Mouse (Mus musculus) T-helper 2 cell (primary cell): ENCODE measurements around the gene Clba1.

Experiments
- in situ Hi-C: fragments of 300-600 bp; cut with MboI, MseI; formaldehyde crosslinking; loops from one replicate; pipeline ENCODE4 v1.15.1; 2025; ENCODE audit warnings: high pct_unique_total_duplicates

Clba1 gene

DNA sequence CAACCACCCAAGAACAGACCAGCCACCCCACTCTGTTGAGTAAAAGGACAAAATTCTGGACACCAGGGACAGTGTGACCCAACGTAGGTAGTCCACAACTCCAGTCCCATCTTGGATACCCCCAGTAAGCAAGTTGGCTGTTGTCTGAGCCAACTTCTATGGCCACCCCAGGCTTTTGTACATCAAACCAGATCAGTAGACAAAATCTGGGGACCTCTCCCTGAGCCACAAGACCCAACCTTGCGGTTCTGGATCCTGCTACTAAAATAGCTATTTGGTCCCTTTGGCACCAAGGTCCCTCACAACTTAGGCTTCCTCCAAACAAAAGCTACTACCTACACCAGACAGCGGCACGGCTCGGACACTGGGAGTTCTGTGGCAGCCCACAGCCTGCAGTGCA, 13.7 kb upstream of the Clba1 start:
- in situ Hi-C loops: loop anchor here (10.0 kb wide), 1 partner anchor 640 kb away; no protein-coding TSS in a partner anchor

DNA sequence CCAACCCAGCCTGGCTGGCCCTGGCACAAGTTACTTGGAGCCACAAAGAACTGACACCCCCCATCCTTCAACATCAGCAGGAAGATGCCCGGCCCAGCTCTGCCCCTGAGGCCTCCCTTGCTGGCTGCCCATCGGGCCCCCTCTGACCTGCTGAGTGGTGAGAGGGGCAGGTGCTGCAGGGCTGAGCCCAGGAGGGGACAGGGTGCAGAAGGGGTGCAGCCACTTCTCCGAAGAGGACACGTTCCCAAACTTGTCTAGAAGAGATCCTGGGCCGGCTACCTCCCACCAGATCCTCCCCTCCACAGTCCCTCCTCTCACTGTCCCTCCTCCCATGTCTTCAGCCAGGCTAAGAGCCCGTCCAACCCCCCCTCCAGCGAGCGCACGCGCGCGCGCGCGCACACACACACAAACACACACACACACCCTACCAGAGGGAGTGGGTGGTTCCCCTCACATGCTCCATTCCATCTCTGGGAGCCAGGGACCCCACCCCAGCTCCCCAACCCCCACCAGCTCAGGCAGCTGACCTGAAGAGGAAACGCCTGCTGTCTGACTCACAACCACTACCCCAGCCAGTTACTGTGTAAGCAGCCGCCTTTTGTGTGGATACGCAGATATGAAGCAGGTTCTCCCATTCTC, 13.2 kb upstream of the Clba1 start:
- in situ Hi-C loops: loop anchor here (10.0 kb wide), 1 partner anchor 639 kb away; no protein-coding TSS in a partner anchor

DNA sequence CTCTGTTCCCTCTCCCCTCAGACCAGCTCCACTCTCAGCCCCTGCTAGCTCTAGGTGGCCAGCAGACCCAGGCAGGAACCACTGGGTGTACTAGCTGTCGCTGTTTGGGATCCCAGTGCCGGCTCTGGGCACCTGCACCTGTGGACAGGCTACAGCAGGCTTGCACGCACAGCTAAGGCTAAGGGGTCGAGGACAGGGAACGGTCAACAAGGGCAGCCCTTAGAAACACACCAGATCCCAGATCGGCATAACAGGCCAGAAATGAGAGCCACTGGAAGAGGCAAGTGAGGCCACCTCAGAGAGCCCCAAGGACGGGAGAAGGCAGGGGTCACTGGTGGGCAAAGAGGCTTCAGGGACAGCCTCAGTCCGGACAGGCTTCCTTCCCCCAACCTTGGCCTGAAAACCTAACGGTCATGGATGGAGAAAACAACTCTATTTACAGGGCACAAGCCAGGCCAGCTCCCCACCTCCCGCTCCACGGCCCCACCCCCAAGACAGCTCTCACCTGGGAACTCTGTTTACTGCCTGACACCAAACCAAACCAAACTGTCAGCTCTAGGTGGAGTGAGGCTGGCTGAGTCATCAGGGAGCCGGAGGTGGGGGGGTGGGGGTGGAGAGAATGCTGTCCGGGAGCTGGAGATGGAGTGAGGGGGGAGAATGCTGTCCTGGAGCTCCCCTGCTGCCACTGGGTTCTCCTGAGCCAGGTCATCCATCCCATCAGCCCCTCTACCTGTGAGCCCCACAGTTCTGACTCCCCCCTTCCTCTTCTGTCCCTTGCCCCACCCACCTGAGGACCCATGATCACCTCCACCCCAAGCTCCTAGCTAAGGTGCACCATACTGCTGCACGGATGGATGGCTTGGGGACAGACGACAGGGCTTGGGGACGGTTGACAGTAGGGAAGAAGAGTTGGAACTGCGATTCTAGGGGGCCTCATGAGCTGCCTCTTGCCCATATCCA, 11.9 kb upstream of the Clba1 start:
- in situ Hi-C loops: loop anchor here (10.0 kb wide), 1 partner anchor 638 kb away; no protein-coding TSS in a partner anchor

- in situ Hi-C loops: loop anchor here (10.0 kb wide), 1 partner anchor 637 kb away; no protein-coding TSS in a partner anchor
Observed at GRCm38 (mm10) chr12:112797672-112798331, 10.9 kb upstream of the Clba1 start.

GRCm38 (mm10) chr12:112798332-112798681, 10.4 kb upstream of the Clba1 start:
- in situ Hi-C loops: loop anchor here (10.0 kb wide), 1 partner anchor 636 kb away; no protein-coding TSS in a partner anchor

- in situ Hi-C loops: loop anchor here (10.0 kb wide), 1 partner anchor 636 kb away; no protein-coding TSS in a partner anchor
Observed at GRCm38 (mm10) chr12:112798716-112799115, 10.0 kb upstream of the Clba1 start.

DNA sequence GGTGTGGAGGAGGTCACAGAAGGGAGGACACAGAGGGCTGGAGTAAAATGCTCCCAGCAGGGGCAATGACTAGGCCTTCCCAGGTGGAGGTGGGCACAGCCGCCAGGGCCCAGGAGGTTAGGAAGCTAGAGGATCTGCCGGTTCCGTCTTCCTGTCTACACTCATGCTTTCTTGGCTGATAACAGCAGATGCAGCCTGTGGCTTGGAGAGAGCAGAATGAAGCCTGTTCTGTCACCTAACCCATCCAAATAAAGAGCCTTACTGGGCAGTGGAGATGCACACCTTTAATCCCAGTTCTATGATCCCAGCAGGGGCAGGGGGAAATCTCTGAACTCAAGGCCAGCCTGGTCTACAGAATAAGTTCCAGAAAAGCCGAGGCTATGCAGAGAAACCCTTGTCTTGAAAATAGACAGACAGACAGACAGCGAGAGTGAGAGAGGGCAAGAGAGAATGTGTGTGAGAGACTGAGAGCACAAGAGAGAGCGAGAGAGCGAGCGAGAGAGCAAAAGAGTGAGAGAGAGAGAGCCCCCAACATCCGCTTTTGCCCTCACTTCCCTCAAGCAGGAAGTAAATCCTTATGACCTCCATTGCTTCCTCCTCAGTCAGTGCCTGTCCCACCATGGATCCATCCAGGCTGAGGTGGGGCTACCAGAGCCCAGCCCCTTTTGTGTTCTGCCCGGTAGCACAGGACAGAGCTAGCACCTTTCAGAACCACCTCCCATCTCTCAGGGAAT, 9.3 kb upstream of the Clba1 start:
- in situ Hi-C loops: loop anchor here (10.0 kb wide), 1 partner anchor 635 kb away; no protein-coding TSS in a partner anchor

DNA sequence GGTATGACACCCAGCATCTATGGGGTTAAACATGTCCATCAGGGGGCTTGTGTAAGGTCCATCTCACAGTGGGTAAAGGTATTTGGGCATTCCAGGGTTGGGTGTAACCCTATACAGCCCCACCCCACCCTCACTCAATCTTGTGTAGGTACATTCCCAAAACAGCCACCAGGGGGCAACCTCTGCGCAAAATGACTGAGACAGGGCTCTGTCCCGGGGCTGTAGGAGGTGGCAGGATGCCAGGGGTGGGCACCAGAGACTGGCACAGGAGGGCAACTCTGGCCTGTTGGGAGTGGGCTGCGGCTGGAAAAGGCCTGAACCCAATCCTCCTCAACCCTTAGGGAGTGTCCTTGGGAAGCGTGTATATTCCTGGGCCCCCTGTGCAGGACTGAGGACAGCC, 8.3 kb upstream of the Clba1 start:
- in situ Hi-C loops: loop anchor here (5.0 to 10.0 kb wide), 2 partner anchors 52 to 144 kb away; partner anchors contain the start of gene Nudt14

DNA sequence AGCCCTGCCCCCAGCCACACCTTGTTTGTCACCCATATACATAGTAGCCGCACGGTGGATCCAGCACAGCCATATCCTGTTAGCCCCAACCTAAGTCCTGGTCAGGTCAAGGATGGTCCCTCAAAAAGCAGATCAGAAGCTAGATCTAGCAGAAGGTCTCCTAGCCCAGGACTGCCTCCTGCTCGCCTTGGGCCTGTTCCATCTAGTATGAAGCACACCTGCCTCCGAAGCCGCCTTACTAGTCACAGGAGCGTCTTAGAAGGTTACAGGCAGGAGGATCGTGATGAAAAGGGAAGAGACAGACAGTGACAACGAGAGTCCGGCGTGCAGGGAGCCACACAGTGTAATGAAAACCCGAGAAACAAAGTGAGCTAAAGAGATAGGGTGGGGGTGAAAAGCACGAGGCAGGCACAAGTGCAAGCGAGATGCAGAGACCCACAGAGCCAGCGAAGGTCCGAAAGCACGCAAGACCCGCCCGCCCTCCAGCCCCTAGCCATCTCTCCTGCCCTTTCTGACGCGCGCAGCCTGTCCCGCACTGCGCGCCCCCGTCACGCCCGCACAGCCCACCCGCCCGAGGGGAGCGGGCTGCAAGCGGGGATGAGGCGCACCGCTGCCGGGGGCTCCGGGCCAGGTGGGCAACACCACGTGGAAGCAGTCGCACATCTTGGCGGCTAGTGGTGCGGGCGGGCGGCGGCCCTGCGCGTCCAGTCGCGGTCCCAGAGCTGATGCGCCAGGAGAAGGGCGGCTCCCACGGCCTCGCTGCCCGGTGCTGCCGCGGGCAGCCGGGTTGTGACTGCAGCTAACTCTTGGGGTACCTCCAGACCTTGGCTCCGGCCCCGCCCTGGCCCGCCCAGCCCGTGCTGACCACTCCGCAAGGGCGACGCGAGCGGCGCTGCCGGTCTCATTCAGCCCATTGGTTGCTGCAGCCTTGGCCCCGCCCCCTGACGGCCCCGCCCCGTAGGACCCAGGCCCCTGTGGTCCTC, 6.6 kb upstream of the Clba1 start, which contains the start of gene Ahnak2:
Gene Ahnak2, minus strand, starts transcription at position 794 of the 983 bp plus-strand sequence.
- in situ Hi-C loops: loop anchor here (5.0 to 10.0 kb wide), 2 partner anchors 50 to 143 kb away; partner anchors contain the start of gene Nudt14

- in situ Hi-C loops: loop anchor here (5.0 to 10.0 kb wide), 2 partner anchors 49 to 142 kb away; partner anchors contain the start of gene Nudt14
Observed at GRCm38 (mm10) chr12:112802917-112803316, 5.8 kb upstream of the Clba1 start.

DNA sequence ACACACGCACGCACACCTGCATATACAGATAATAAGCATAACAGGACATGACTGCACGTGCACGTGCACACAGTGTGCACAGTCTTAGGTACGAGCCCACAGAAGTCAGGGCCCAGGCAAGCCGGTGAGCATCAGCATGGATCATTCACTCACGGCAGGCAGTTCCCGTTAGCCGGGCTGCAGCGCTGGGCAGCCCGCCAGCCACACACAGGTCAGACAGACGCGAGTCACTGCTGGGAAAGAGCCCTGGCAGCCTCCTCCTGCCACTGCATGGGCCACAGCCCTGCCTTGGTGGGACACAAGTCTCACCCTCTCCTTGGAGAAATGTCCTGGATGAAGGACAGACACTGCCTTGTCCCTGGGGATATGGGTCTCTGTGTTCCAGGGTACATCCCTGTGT, 4.7 kb upstream of the Clba1 start:
- in situ Hi-C loops: loop anchor here (5.0 to 10.0 kb wide), 2 partner anchors 48 to 141 kb away; partner anchors contain the start of gene Nudt14

GRCm38 (mm10) chr12:112806044-112806443, 2.7 kb upstream of the Clba1 start:
- in situ Hi-C loops: loop anchor here (5.0 to 10.0 kb wide), 3 partner anchors 64 to 139 kb away; partner anchors contain the start of gene Nudt14

DNA sequence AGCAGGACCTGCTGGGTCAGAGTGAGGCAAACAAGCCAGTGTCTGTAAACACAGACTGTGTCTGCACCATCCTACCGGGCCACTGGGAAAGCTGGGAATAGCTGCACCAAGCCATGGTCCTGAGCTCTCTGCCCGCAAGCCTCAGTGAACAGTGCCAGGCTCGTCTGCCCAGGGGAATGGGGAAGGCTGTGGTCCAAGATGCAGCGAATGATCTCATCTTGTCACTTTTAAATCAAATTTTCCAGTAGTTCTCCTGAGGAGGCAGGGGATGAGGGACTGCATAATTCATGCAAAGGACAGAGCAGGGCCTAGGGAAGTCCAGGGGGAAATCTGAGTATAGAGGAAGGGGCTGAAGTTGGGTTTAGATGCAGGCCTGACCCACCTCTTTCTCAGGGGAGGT, 941 bp upstream of the Clba1 start:
- in situ Hi-C loops: loop anchor here (5.0 to 10.0 kb wide), 3 partner anchors 65 to 137 kb away; partner anchors contain the start of gene Nudt14

DNA sequence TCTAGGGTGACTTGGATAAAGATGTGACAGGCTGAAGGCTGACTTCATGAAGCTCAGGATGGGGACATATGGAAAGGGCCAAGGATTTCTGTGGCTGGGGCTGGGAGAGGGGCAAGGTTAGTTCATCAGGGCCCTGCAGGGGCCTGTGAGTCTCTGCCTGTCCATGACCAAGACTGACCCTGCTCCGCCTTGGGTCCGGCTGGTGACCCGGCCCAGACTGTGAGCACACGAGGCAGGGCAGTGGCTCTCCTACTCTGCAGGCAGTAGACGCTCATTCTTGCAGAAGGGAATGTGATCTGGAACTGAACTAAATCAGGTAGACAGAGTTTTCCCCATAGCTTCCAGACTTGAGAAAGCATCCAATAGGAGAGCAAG, 538 bp upstream of the Clba1 start:
- in situ Hi-C loops: loop anchor here (5.0 to 10.0 kb wide), 3 partner anchors 66 to 137 kb away; partner anchors contain the start of gene Nudt14

DNA sequence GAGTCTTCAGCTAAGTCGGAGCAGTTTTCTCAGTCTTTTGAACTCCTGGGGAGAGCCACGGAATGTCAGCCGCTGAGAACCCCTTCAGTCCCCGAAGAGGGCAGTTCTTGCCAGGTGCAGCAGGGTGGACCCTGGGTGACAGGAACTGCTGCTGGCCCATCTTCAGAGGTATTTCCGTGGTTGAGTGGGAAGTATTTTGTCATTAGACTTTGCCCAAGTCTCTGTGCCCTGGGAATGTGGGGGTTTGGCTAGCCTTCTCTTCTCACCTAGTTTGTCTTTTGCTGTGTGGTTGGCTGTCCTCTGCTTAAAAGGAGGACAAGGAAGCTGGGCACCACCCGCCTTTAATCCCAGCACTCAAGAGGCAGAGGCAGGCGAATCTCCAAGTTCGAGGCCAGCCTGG, 904 bp downstream of the Clba1 start:
- in situ Hi-C loops: loop anchor here (5.0 to 10.0 kb wide), 3 partner anchors 67 to 135 kb away; partner anchors contain the start of gene Nudt14

- in situ Hi-C loops: no loop called here
Observed at GRCm38 (mm10) chr12:112810092-112810885, 1.6 kb downstream of the Clba1 start.

- in situ Hi-C loops: no loop called here
Observed at GRCm38 (mm10) chr12:112813370-112813769, 4.6 kb downstream of the Clba1 start.
